8 mouse cellular contexts compared by ENCODE assay signal in the genomic region with DNA sequence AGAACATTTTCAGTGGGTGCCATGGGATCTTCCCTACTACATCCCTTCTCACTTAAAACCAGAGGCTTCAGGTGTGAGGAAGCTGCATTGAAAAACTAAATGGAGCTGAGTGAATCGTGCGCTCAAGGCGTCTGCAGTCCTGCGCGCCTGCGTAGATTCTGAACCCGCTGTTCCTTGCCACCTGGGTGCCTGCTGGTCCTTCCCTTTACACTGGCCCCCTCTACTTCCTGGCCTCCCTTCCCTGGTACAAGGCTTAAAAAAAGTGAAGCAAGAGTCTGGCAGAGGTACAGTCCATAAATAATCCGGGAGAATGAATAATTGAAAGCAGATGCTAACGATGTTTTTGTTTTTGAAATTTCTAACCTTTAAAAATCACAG. TPM values are rescaled to one million over a fixed set of nuclear protein-coding genes. Genes with fewer than 3 reads are reported as not detected.
DNase-seq lines count a peak whose midpoint lies in the region; ATAC-seq and TF ChIP-seq lines count a peak whose summit lies in the region.

No protein-coding gene starts in this region.

- TF ChIP-seq POLR2A in cerebellum, adult 2 months (IDR thresholded peaks at IDR 0.05; ENCODE audit: borderline replicate concordance, insufficient read depth, low read length) = peak; percentile 39; the same call in 1 of the 2 replicates
- no peak for TF ChIP-seq POLR2A in thymus, adult 2 months (IDR thresholded peaks at IDR 0.05; ENCODE audit: control insufficient read depth, extremely low read depth, insufficient read depth, low read length, poor library complexity)

- no peaks in the 10 kb centered on the region for H3K36me3 ChIP-seq in thymus, adult 2 months (ENCODE audit: control insufficient read depth, insufficient read depth, low read length)
- 0 out of 2 replicates have a peak, but pooled peaks cover 2% of the 10 kb centered on the region for H3K36me3 ChIP-seq in limb, embryonic 13.5 days
- H3K36me3 ChIP-seq in stomach, embryonic 16.5 days (ENCODE audit: control insufficient read depth, insufficient read depth, low read length) = no peaks in the 10 kb centered on the region

- peaks cover 7% of the 10 kb centered on the region; the same call in 1 of the 2 replicates for H3K9me3 ChIP-seq in limb, embryonic 13.5 days
- no peaks in the 10 kb centered on the region for H3K9me3 ChIP-seq in stomach, embryonic 16.5 days (replicated peaks; ENCODE audit: control insufficient read depth, low read length)

- peak overlapping the region; percentile 67 for H3K4me3 ChIP-seq in cerebellum, adult 2 months (replicated peaks; ENCODE audit: insufficient read depth, low read depth, low read length)
- H3K4me3 ChIP-seq in thymus, adult 2 months (ENCODE audit: control insufficient read depth, insufficient read depth, low read length) = peak overlapping the region; percentile 43
- H3K4me3 ChIP-seq in limb, embryonic 13.5 days = peak overlapping the region; percentile 48
- peak overlapping the region; percentile 49 for H3K4me3 ChIP-seq in stomach, embryonic 16.5 days (replicated peaks; ENCODE audit: low read length)

- H3K9ac ChIP-seq in limb, embryonic 13.5 days = peak overlapping the region; percentile 65
- H3K9ac ChIP-seq in stomach, embryonic 16.5 days (ENCODE audit: low read length) = peak overlapping the region; percentile 57; the same call in 1 of the 2 replicates

- peak in 1 of 2 experiments; percentile 82 for DNase-seq in cerebellum, adult 2 months
- DNase-seq in cerebellum, postnatal 14 days = no peak
- no peak for DNase-seq in thymus, adult 2 months
- DNase-seq in thymus, adult 18-20 months = no peak
- no peak for DNase-seq in natural killer cell, adult 2 months (ENCODE audit: low spot score in 2 of 2)
- DNase-seq in yolk sac, embryonic 10.5 days (ENCODE audit: low spot score) = no peak

- ATAC-seq in limb, embryonic 13.5 days (ENCODE audit: low FRiP score, low read depth) = peak; percentile 42
- ATAC-seq in stomach, embryonic 16.5 days (ENCODE audit: insufficient read depth, low FRiP score) = no peak

- no peak for TF ChIP-seq CTCF in cerebellum, adult 2 months (IDR thresholded peaks at IDR 0.05; ENCODE audit: borderline replicate concordance, insufficient read depth, low read depth, low read length)
- no peak for TF ChIP-seq CTCF in thymus, adult 2 months (IDR thresholded peaks at IDR 0.05; ENCODE audit: borderline replicate concordance, control insufficient read depth, extremely low read depth, insufficient read depth, low read length, poor library complexity)

- peaks cover 3% of the 10 kb centered on the region; the same call in 1 of the 2 replicates for H3K4me1 ChIP-seq in cerebellum, adult 2 months (ENCODE audit: control insufficient read depth, insufficient read depth, low read length)
- H3K4me1 ChIP-seq in thymus, adult 2 months (replicated peaks; ENCODE audit: control insufficient read depth, insufficient read depth, low read length) = peaks cover 13% of the 10 kb centered on the region
- H3K4me1 ChIP-seq in limb, embryonic 13.5 days = peaks cover 37% of the 10 kb centered on the region
- H3K4me1 ChIP-seq in stomach, embryonic 16.5 days (ENCODE audit: control insufficient read depth, insufficient read depth, low read length) = peaks cover 14% of the 10 kb centered on the region

- no peaks in the 10 kb centered on the region for H3K27me3 ChIP-seq in cerebellum, adult 2 months (ENCODE audit: control insufficient read depth, insufficient read depth, low read length)
- H3K27me3 ChIP-seq in thymus, adult 2 months (ENCODE audit: control insufficient read depth, insufficient read depth, low read length) = peaks cover 11% of the 10 kb centered on the region
- peaks cover 35% of the 10 kb centered on the region for H3K27me3 ChIP-seq in limb, embryonic 13.5 days
- H3K27me3 ChIP-seq in stomach, embryonic 16.5 days (ENCODE audit: control insufficient read depth, insufficient read depth, low read length) = peaks cover 37% of the 10 kb centered on the region

- 4% methylated on average over 9 of the region's 9 CpGs for WGBS in cerebellum, adult 2 months
- 9% methylated on average over 9 of the region's 9 CpGs for WGBS in thymus, adult 2 months
- WGBS in limb, embryonic 13.5 days = 6% methylated on average over 9 of the region's 9 CpGs
- 14% methylated on average over 9 of the region's 9 CpGs for WGBS in stomach, embryonic 16.5 days

- peak overlapping the region; percentile 96 for H3K27ac ChIP-seq in cerebellum, adult 2 months (ENCODE audit: insufficient read depth, low read length)
- no peak overlapping the region for H3K27ac ChIP-seq in thymus, adult 2 months (ENCODE audit: control insufficient read depth, insufficient read depth, low read length)
- H3K27ac ChIP-seq in limb, embryonic 13.5 days = peak overlapping the region; percentile 91
- H3K27ac ChIP-seq in stomach, embryonic 16.5 days (ENCODE audit: low read length) = no peak overlapping the region

- H3K4me2 ChIP-seq in limb, embryonic 13.5 days (replicated peaks) = peak overlapping the region; percentile 80
- H3K4me2 ChIP-seq in stomach, embryonic 16.5 days (ENCODE audit: low read depth, low read length) = peak overlapping the region; percentile 74

RNA-seq across cellular contexts. Expression of gene Nrn1, which starts 1.7 kb away (rescaled TPM):
- 144 and 151 TPM in 2 replicates for polyA plus RNA-seq in cerebellum, adult 2 months (2012; rRNA removed)
- polyA plus RNA-seq in thymus, adult 2 months (2012; rRNA removed) = 1.1 and 1.9 TPM in 2 replicates
- 7.5 and 7.7 TPM in 2 replicates for polyA plus RNA-seq in limb, embryonic 13.5 days (2015; fragmentation: Nextera tagmentation; extraction: Ambion mirVana)
- 9.0 and 10.4 TPM in 2 replicates for polyA plus RNA-seq in stomach, embryonic 16.5 days (2015; fragmentation: Nextera tagmentation; extraction: Ambion mirVana)

Comparison
In these comparisons a context has a peak if more than half of its experiments do, and no peak if none do; other contexts are left out.
1. H3K27ac ChIP-seq: peak in cerebellum, adult 2 months (single experiment) and limb, embryonic 13.5 days (single experiment); none in thymus, adult 2 months (single experiment) and stomach, embryonic 16.5 days (single experiment).
2. RNA of gene Nrn1, which starts 1.7 kb away (polyA plus RNA-seq): 144 to 151 TPM in cerebellum, adult 2 months; 9.0 to 10.4 TPM in stomach, embryonic 16.5 days, 7.5 to 7.7 TPM in limb, embryonic 13.5 days and 1.1 to 1.9 TPM in thymus, adult 2 months; every median in the first group is over 10 times any median in the second.
3. Peak in every context shown above with its lines, with median percentiles within 50 percentile points of each other: H3K4me3 ChIP-seq.